Mouse (Mus musculus) kidney, embryonic 14.5 days (tissue): Measurements from ENCODE around the gene Tdrd1. TPM values are rescaled to one million over a fixed set of nuclear protein-coding genes. Genes with fewer than 3 reads are reported as not detected.

Experiments
- ATAC-seq: fragments of 200-750 bp; cut with Nextera tagmentation; 2 replicates; pipeline ENCODE4 v1.8.0; 2017; ENCODE audit warnings: moderate number of reproducible peaks, mild to moderate bottlenecking, moderate TSS enrichment, moderate library complexity; ENCODE audit not compliant: low FRiP score, low TSS enrichment
- H3K27ac ChIP-seq: fragments of 300-500 bp; sonication (generic); 2 replicates; pipeline ENCODE4 v1.5.1; 2014; ENCODE audit warnings: low read depth, mild to moderate bottlenecking, low read length, moderate library complexity, mixed read lengths
- H3K27me3 ChIP-seq: fragments of 300-500 bp; sonication (generic); 2 replicates; pipeline ENCODE4 v1.6.1; 2014; ENCODE audit warnings: mild to moderate bottlenecking, low read length; ENCODE audit not compliant: control insufficient read depth, insufficient read depth
- H3K36me3 ChIP-seq: fragments of 300-500 bp; sonication (generic); 2 replicates; pipeline ENCODE4 v1.6.1; 2014; ENCODE audit warnings: low read length, mixed read lengths; ENCODE audit not compliant: control insufficient read depth, insufficient read depth
- H3K4me1 ChIP-seq: fragments of 300-500 bp; sonication (generic); 2 replicates; pipeline ENCODE4 v1.6.1; 2014; ENCODE audit warnings: low read length, mixed read lengths; ENCODE audit not compliant: control insufficient read depth, insufficient read depth
- H3K4me2 ChIP-seq: fragments of 300-500 bp; sonication (generic); replicated peaks from 2 replicates; pipeline ENCODE4 v1.6.1; 2014; ENCODE audit warnings: low read depth, mild to moderate bottlenecking, low read length
- H3K4me3 ChIP-seq: fragments of 300-500 bp; sonication (generic); 2 replicates; pipeline ENCODE4 v1.5.1; 2014; ENCODE audit warnings: mild to moderate bottlenecking, low read length
- H3K9ac ChIP-seq: fragments of 300-500 bp; sonication (generic); 2 replicates; pipeline ENCODE4 v1.6.1; 2014; ENCODE audit warnings: low read depth, mild to moderate bottlenecking, low read length, moderate library complexity
- H3K9me3 ChIP-seq: fragments of 300-500 bp; sonication (generic); 2 replicates; pipeline ENCODE4 v1.6.1; 2016; ENCODE audit warnings: low read length; ENCODE audit not compliant: control insufficient read depth
- WGBS: fragments of 180-500 bp; shearing (Covaris S2); extraction: QIAGEN DNeasy Blood & Tissue Kit; methylation state at CpG from one replicate; pipeline ENCODE4 v1.1.7; 2014; 5-methylcytosine and 5-hydroxymethylcytosine counted together
- polyA plus RNA-seq: library from polyadenylated mRNA; unstranded; fragments of >200 nt; fragmentation: Nextera tagmentation; extraction: Ambion mirVana; gene quantifications from 2 replicates; pipeline ENCODE4 v1.2.1, GENCODE M21; 2014

The Tdrd1 gene
- polyA plus RNA-seq, 1 experiment from 2014 or later, result 1.3 TPM

GRCm38 (mm10) chr19:56891438-56891837 is 65.4 kb downstream of the Tdrd1 start:
- no peaks in the 10 kb centered on the region for H3K27me3 ChIP-seq
- WGBS, result 42% methylated on average over 2 of the region's 2 CpGs
- peaks cover 6% of the 10 kb centered on the region; the same call in 1 of the 2 replicates for H3K4me1 ChIP-seq
- no peaks in the 10 kb centered on the region for H3K36me3 ChIP-seq
- peak; percentile 71 for ATAC-seq
- H3K4me3 ChIP-seq, result no peak overlapping the region
- no peaks in the 10 kb centered on the region for H3K9me3 ChIP-seq
- no peak overlapping the region for H3K9ac ChIP-seq
- H3K27ac ChIP-seq, result no peak overlapping the region
- H3K4me2 ChIP-seq, result no peak overlapping the region

GRCm38 (mm10) chr19:56892586-56892985 is 66.6 kb downstream of the Tdrd1 start:
- Histone ChIP-seq H3K4me3 (no peak overlapping the region), H3K9me3 (no peaks in the 10 kb centered on the region), H3K4me1 (peaks cover 6% of the 10 kb centered on the region; the same call in 1 of the 2 replicates), H3K27ac (no peak overlapping the region), H3K36me3 (no peaks in the 10 kb centered on the region), H3K27me3 (no peaks in the 10 kb centered on the region), H3K4me2 (no peak overlapping the region), H3K9ac (no peak overlapping the region)
- WGBS, result 59% methylated on average over 5 of the region's 5 CpGs
- no peak for ATAC-seq

- 62% methylated on average over 5 of the region's 5 CpGs for WGBS
- H3K4me2 ChIP-seq, result no peak overlapping the region
- ATAC-seq, result no peak
- peaks cover 6% of the 10 kb centered on the region; the same call in 1 of the 2 replicates for H3K4me1 ChIP-seq
- no peaks in the 10 kb centered on the region for H3K27me3 ChIP-seq
- H3K36me3 ChIP-seq, result no peaks in the 10 kb centered on the region
- H3K9me3 ChIP-seq, result no peaks in the 10 kb centered on the region
- H3K4me3 ChIP-seq, result no peak overlapping the region
- no peak overlapping the region for H3K27ac ChIP-seq
- H3K9ac ChIP-seq, result no peak overlapping the region
Measured at GRCm38 (mm10) chr19:56893326-56893725, 67.3 kb downstream of the Tdrd1 start.

- H3K27me3 ChIP-seq, result peaks cover 4% of the 10 kb centered on the region; the same call in 1 of the 2 replicates
- ATAC-seq, result peak; percentile 38
- 71% methylated on average over 16 of the region's 16 CpGs for WGBS
- H3K27ac ChIP-seq, result peak overlapping the region; percentile 51; the same call in 1 of the 2 replicates
- no peak overlapping the region for H3K9ac ChIP-seq
- no peaks in the 10 kb centered on the region for H3K36me3 ChIP-seq
- no peaks in the 10 kb centered on the region for H3K9me3 ChIP-seq
- no peak overlapping the region for H3K4me3 ChIP-seq
- 0 out of 2 replicates have a peak, but pooled peaks cover 4% of the 10 kb centered on the region for H3K4me1 ChIP-seq
- H3K4me2 ChIP-seq, result no peak overlapping the region
Measured at GRCm38 (mm10) chr19:56897654-56898053, 71.6 kb downstream of the Tdrd1 start.

GRCm38 (mm10) chr19:56904095-56904494 is 78.1 kb downstream of the Tdrd1 start:
- peaks cover 13% of the 10 kb centered on the region; the same call in 1 of the 2 replicates for H3K4me1 ChIP-seq
- 70% methylated on average over 3 of the region's 3 CpGs for WGBS
- no peak for ATAC-seq
- H3K27me3 ChIP-seq, result peaks cover 4% of the 10 kb centered on the region; the same call in 1 of the 2 replicates
- H3K9me3 ChIP-seq, result no peaks in the 10 kb centered on the region
- no peak overlapping the region for H3K4me2 ChIP-seq
- H3K27ac ChIP-seq, result no peak overlapping the region
- no peaks in the 10 kb centered on the region for H3K36me3 ChIP-seq
- H3K9ac ChIP-seq, result no peak overlapping the region
- no peak overlapping the region for H3K4me3 ChIP-seq

- no peak overlapping the region for H3K4me2 ChIP-seq
- no peaks in the 10 kb centered on the region for H3K36me3 ChIP-seq
- no peak overlapping the region for H3K27ac ChIP-seq
- 89% methylated on average over 7 of the region's 7 CpGs for WGBS
- peaks cover 11% of the 10 kb centered on the region; the same call in 1 of the 2 replicates for H3K4me1 ChIP-seq
- no peak for ATAC-seq
- no peaks in the 10 kb centered on the region for H3K9me3 ChIP-seq
- H3K9ac ChIP-seq, result no peak overlapping the region
- no peak overlapping the region for H3K4me3 ChIP-seq
- H3K27me3 ChIP-seq, result peaks cover 4% of the 10 kb centered on the region; the same call in 1 of the 2 replicates
Measured at GRCm38 (mm10) chr19:56905395-56905794, 79.4 kb downstream of the Tdrd1 start.

GRCm38 (mm10) chr19:56907850-56908249 is 81.8 kb downstream of the Tdrd1 start:
- no peak for ATAC-seq
- Histone ChIP-seq H3K9me3 (no peaks in the 10 kb centered on the region), H3K4me1 (peaks cover 12% of the 10 kb centered on the region; the same call in 1 of the 2 replicates), H3K36me3 (no peaks in the 10 kb centered on the region), H3K27ac (no peak overlapping the region), H3K27me3 (no peaks in the 10 kb centered on the region), H3K9ac (no peak overlapping the region), H3K4me2 (no peak overlapping the region), H3K4me3 (no peak overlapping the region)
- 21% methylated on average over 3 of the region's 3 CpGs for WGBS

GRCm38 (mm10) chr19:56908472-56909270 is 82.7 kb downstream of the Tdrd1 start:
- Histone ChIP-seq H3K27ac (no peak overlapping the region), H3K27me3 (no peaks in the 10 kb centered on the region), H3K9me3 (no peaks in the 10 kb centered on the region), H3K36me3 (peaks cover 3% of the 10 kb centered on the region; the same call in 1 of the 2 replicates), H3K9ac (no peak overlapping the region), H3K4me1 (peaks cover 12% of the 10 kb centered on the region; the same call in 1 of the 2 replicates), H3K4me3 (no peak overlapping the region), H3K4me2 (no peak overlapping the region)
- 74% methylated on average over 17 of the region's 17 CpGs for WGBS
- ATAC-seq, result peak; percentile 73

GRCm38 (mm10) chr19:56910561-56910960 is 84.6 kb downstream of the Tdrd1 start:
- peaks cover 10% of the 10 kb centered on the region; the same call in 1 of the 2 replicates for H3K36me3 ChIP-seq
- H3K27ac ChIP-seq, result no peak overlapping the region
- 70% methylated on average over 11 of the region's 11 CpGs for WGBS
- no peak for ATAC-seq
- no peak overlapping the region for H3K9ac ChIP-seq
- H3K4me1 ChIP-seq, result peaks cover 14% of the 10 kb centered on the region; the same call in 1 of the 2 replicates
- no peak overlapping the region for H3K4me2 ChIP-seq
- H3K27me3 ChIP-seq, result no peaks in the 10 kb centered on the region
- no peaks in the 10 kb centered on the region for H3K9me3 ChIP-seq
- H3K4me3 ChIP-seq, result no peak overlapping the region
